Mouse (Mus musculus) MEL (cell line): ENCODE measurements around the gene D16Ertd472e. TPM values are rescaled to one million over a fixed set of nuclear protein-coding genes. Genes with fewer than 3 reads are reported as not detected.

Source experiments
- DNase-seq: peaks from one replicate; pipeline ENCODE4 v3.0.0; 2011; ENCODE audit warnings: low read depth, low spot score
- H3K27ac ChIP-seq: 2 replicates; pipeline ENCODE4 v1.5.1; 2012; ENCODE audit warnings: low read depth, mild to moderate bottlenecking, control low read depth, low read length, moderate library complexity; ENCODE audit not compliant: control insufficient read depth
- H3K27me3 ChIP-seq, 2 experiments: fragments of 150-350 bp in 1 of 2; sonication (generic) in 1 of 2; 2 replicates each; pipeline ENCODE4 v1.6.1; 2012; ENCODE audit warnings: low read length in 2 of 2, mild to moderate bottlenecking in 2 of 2, improper control_type of control experiment in 1 of 2, moderate library complexity in 1 of 2; ENCODE audit not compliant: insufficient read depth in 2 of 2, control insufficient read depth in 1 of 2
- H3K36me3 ChIP-seq, 2 experiments: 2 replicates each; pipeline ENCODE4 v1.6.1; 2012 to 2014; ENCODE audit warnings: low read length in 2 of 2, improper control_type of control experiment in 1 of 2, inconsistent platforms in 1 of 2, mild to moderate bottlenecking in 1 of 2; ENCODE audit not compliant: insufficient read depth in 2 of 2, control insufficient read depth in 1 of 2
- H3K4me1 ChIP-seq, 2 experiments: fragments of 150-350 bp in 1 of 2; sonication (generic) in 1 of 2; 2 replicates each; pipeline ENCODE4 v1.6.1; 2012; ENCODE audit warnings: low read length in 2 of 2, improper control_type of control experiment in 1 of 2, mild to moderate bottlenecking in 1 of 2; ENCODE audit not compliant: insufficient read depth in 2 of 2, control insufficient read depth in 1 of 2
- H3K4me3 ChIP-seq, 2 experiments: fragments of 150-350 bp in 1 of 2; sonication (generic) in 1 of 2; 2 replicates each; pipeline ENCODE4 v1.5.1; 2012; ENCODE audit warnings: low read depth in 2 of 2, low read length in 2 of 2, mild to moderate bottlenecking in 2 of 2, moderate library complexity in 2 of 2, control low read depth in 1 of 2, improper control_type of control experiment in 1 of 2; ENCODE audit not compliant: control insufficient read depth in 1 of 2, insufficient read depth in 1 of 2
- H3K79me2 ChIP-seq: 2 replicates; pipeline ENCODE4 v1.6.1; 2012; ENCODE audit warnings: mild to moderate bottlenecking, low read length, moderate library complexity; ENCODE audit not compliant: control insufficient read depth, poor library complexity, insufficient read depth
- H3K9ac ChIP-seq: 2 replicates; pipeline ENCODE4 v1.6.1; 2012; ENCODE audit warnings: low read depth, mild to moderate bottlenecking, control low read depth, low read length, moderate library complexity; ENCODE audit not compliant: control insufficient read depth, poor library complexity, severe bottlenecking
- H3K9me3 ChIP-seq: fragments of 150-350 bp; sonication (generic); replicated peaks from 2 replicates; pipeline ENCODE4 v1.6.1; 2012; ENCODE audit warnings: mild to moderate bottlenecking, low read length, improper control_type of control experiment, moderate library complexity; ENCODE audit not compliant: insufficient read depth
- BHLHE40 ChIP-seq: IDR thresholded peaks from 2 replicates; pipeline ENCODE4 v1.6.1; 2012; ENCODE audit warnings: low read depth, mild to moderate bottlenecking, inconsistent platforms, low read length, improper control_type of control experiment, borderline replicate concordance
- CHD2 ChIP-seq: IDR thresholded peaks from 2 replicates; pipeline ENCODE4 v1.6.1; 2011; ENCODE audit warnings: low read length, improper control_type of control experiment
- CTCF ChIP-seq, 3 experiments: IDR thresholded peaks in 2 of 3; conservative IDR thresholded peaks in 1 of 3; 2 replicates each; pipeline ENCODE4 v1.5.1; 2011 to 2012; ENCODE audit warnings: low read length in 3 of 3, low read depth in 2 of 3, mild to moderate bottlenecking in 2 of 3, improper control_type of control experiment in 1 of 3, inconsistent platforms in 1 of 3, mixed read lengths in 1 of 3, moderate library complexity in 1 of 3; ENCODE audit not compliant: control insufficient read depth in 1 of 3, insufficient read depth in 1 of 3, poor library complexity in 1 of 3, severe bottlenecking in 1 of 3
- EP300 ChIP-seq, 2 experiments: IDR thresholded peaks; 2 replicates each; pipeline ENCODE4 v1.6.1; 2011; ENCODE audit warnings: improper control_type of control experiment in 2 of 2, low read length in 2 of 2, low read depth in 1 of 2, mild to moderate bottlenecking in 1 of 2
- ETS1 ChIP-seq: IDR thresholded peaks from 2 replicates; pipeline ENCODE4 v1.6.1; 2012; ENCODE audit warnings: low read depth, mild to moderate bottlenecking, inconsistent platforms, low read length, improper control_type of control experiment, moderate library complexity
- GABPA ChIP-seq: IDR thresholded peaks from 2 replicates; pipeline ENCODE4 v1.6.1; 2012; ENCODE audit warnings: low read depth, mild to moderate bottlenecking, inconsistent platforms, low read length, improper control_type of control experiment, moderate library complexity
- GATA1 ChIP-seq: IDR thresholded peaks from 2 replicates; pipeline ENCODE4 v1.6.1; 2011; ENCODE audit warnings: low read depth, low read length, improper control_type of control experiment
- HCFC1 ChIP-seq: IDR thresholded peaks from 2 replicates; pipeline ENCODE4 v1.6.1; 2012; ENCODE audit warnings: low read depth, mild to moderate bottlenecking, inconsistent platforms, low read length, improper control_type of control experiment, moderate library complexity
- JUND ChIP-seq: IDR thresholded peaks from 2 replicates; pipeline ENCODE4 v1.6.1; 2011; ENCODE audit warnings: low read depth, mild to moderate bottlenecking, improper control_type of control experiment, low read length
- MAFK ChIP-seq: IDR thresholded peaks from 2 replicates; pipeline ENCODE4 v1.6.1; 2011; ENCODE audit warnings: low read depth, mild to moderate bottlenecking, low read length, improper control_type of control experiment, borderline replicate concordance
- MAX ChIP-seq: IDR thresholded peaks from 2 replicates; pipeline ENCODE4 v1.6.1; 2011; ENCODE audit warnings: low read length, improper control_type of control experiment
- MXI1 ChIP-seq: IDR thresholded peaks from 2 replicates; pipeline ENCODE4 v1.6.1; 2011; ENCODE audit warnings: mild to moderate bottlenecking, low read depth, low read length, improper control_type of control experiment
- NELFE ChIP-seq: IDR thresholded peaks from 2 replicates; pipeline ENCODE4 v1.6.1; 2011; ENCODE audit warnings: low read depth, low read length, improper control_type of control experiment
- POLR2AphosphoS2 ChIP-seq: IDR thresholded peaks from 2 replicates; pipeline ENCODE4 v1.6.1; 2011; ENCODE audit warnings: low read length, improper control_type of control experiment
- POLR2AphosphoS5 ChIP-seq: IDR thresholded peaks from 2 replicates; pipeline ENCODE4 v1.6.1; 2012; ENCODE audit warnings: low read depth, borderline replicate concordance, mild to moderate bottlenecking, inconsistent platforms, low read length, moderate library complexity, mixed read lengths
- RCOR1 ChIP-seq: IDR thresholded peaks from 2 replicates; pipeline ENCODE4 v1.6.1; 2012; ENCODE audit warnings: low read depth, mild to moderate bottlenecking, inconsistent platforms, low read length, improper control_type of control experiment
- SIN3A ChIP-seq: IDR thresholded peaks from 2 replicates; pipeline ENCODE4 v1.6.1; 2012; ENCODE audit warnings: low read length, improper control_type of control experiment, inconsistent platforms
- TAL1 ChIP-seq: IDR thresholded peaks from 2 replicates; pipeline ENCODE4 v1.6.1; 2012; ENCODE audit warnings: mild to moderate bottlenecking, inconsistent platforms, low read length, moderate library complexity, mixed read lengths
- UBTF ChIP-seq: IDR thresholded peaks from 2 replicates; pipeline ENCODE4 v1.6.1; 2012; ENCODE audit warnings: low read depth, mild to moderate bottlenecking, inconsistent platforms, low read length, improper control_type of control experiment, moderate library complexity, borderline replicate concordance; ENCODE audit not compliant: insufficient read depth
- USF2 ChIP-seq, 2 experiments: IDR thresholded peaks; 2 replicates each; pipeline ENCODE4 v1.6.1; 2011 to 2012; ENCODE audit warnings: improper control_type of control experiment in 2 of 2, low read length in 2 of 2, borderline replicate concordance in 1 of 2, inconsistent platforms in 1 of 2, low read depth in 1 of 2, mild to moderate bottlenecking in 1 of 2; ENCODE audit not compliant: insufficient read depth in 1 of 2
- ZKSCAN1 ChIP-seq: IDR thresholded peaks from 2 replicates; pipeline ENCODE4 v1.6.1; 2012; ENCODE audit warnings: low read depth, mild to moderate bottlenecking, inconsistent platforms, low read length, improper control_type of control experiment, moderate library complexity
- polyA plus RNA-seq, 2 experiments: library from polyadenylated mRNA; stranded (reverse) in 1 of 2; unstranded in 1 of 2; fragments of >175 nt in 1 of 2; fragments of >200 nt in 1 of 2; gene quantifications; 2 replicates each; pipeline versions ENCODE4 v1.2.1 to v1.2.4; 2012; ENCODE audit warnings: low replicate concordance in 2 of 2, low read depth in 1 of 2; ENCODE audit not compliant: insufficient read length in 2 of 2, insufficient read depth in 1 of 2, missing spikeins in 1 of 2
- total RNA-seq: library from RNA; depleted of rRNA; stranded (reverse); fragments of 300-350 nt; gene quantifications from 2 replicates; pipeline ENCODE4 v1.2.3, GENCODE M21; 2012

D16Ertd472e gene
- total and polyA plus RNA-seq, 3 experiments = 23.0 to 30.4 (median 23.6) TPM

GRCm38 (mm10) chr16:78563093-78563971 lies 13.2 kb downstream of the D16Ertd472e start (continued):
- TF ChIP-seq MAFK (no peak), POLR2AphosphoS2 (no peak)
- TF ChIP-seq, all 39 proteins: peak for 9

- H3K4me3 ChIP-seq = no peak overlapping the region
- H3K27me3 ChIP-seq = no peaks in the 10 kb centered on the region
- H3K79me2 ChIP-seq = peaks cover 16% of the 10 kb centered on the region
- DNase-seq = no peak
- H3K36me3 ChIP-seq = peaks cover 9 to 28% of the 10 kb centered on the region in 2 experiments
- no peaks in the 10 kb centered on the region for H3K9me3 ChIP-seq
- peaks cover 0 to 23% of the 10 kb centered on the region in 2 experiments for H3K4me1 ChIP-seq
- no peak overlapping the region for H3K27ac ChIP-seq
- H3K9ac ChIP-seq = no peak overlapping the region
- TF ChIP-seq GABPA (no peak), GATA1 (no peak), MAX (no peak), CHD2 (no peak), HCFC1 (no peak), MXI1 (no peak), NELFE (no peak), ZKSCAN1 (no peak), RCOR1 (no peak), SIN3A (no peak), EP300 (IDR thresholded peaks at IDR 0.05; ENCODE audit: low read depth in 1 of 2, low read length in 2 of 2) (no peak), CTCF (IDR thresholded peaks at IDR 0.05 in 2 of 3, conservative IDR thresholded peaks at IDR 0.05 in 1 of 3; ENCODE audit: control insufficient read depth in 1 of 3, insufficient read depth in 1 of 3, low read depth in 2 of 3, low read length in 3 of 3, poor library complexity in 1 of 3, severe bottlenecking in 1 of 3) (no peak), POLR2AphosphoS5 (no peak), TAL1 (no peak), USF2 (IDR thresholded peaks at IDR 0.05; ENCODE audit: borderline replicate concordance in 1 of 2, insufficient read depth in 1 of 2, low read depth in 1 of 2, low read length in 2 of 2) (no peak)
These were observed 15.9 kb downstream of the D16Ertd472e start for GRCm38 (mm10) chr16:78560627-78561026.

DNA sequence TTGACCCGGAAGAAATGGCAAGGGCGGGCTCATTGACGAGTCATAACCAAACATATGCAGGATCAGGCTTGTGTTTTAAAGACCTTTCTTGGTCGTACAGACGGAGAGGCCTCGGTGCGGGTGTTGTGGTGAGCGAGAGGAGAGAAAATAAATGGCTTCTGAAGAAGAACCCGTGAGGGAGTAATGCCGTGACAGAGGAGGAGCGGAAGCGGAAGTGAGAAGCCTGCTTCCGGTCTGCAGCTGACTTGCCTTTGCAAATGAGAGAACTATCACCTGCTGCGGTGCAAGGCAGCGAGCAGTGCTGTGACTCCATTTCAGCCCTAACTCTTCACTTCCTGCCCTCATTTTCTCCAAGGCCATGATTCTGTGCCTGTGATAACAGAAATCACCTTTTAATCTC lies 16.4 kb downstream of the D16Ertd472e start:
- DNase-seq = no peak
- Histone ChIP-seq H3K27ac (no peak overlapping the region), H3K4me1 (peaks cover 0 to 23% of the 10 kb centered on the region in 2 experiments), H3K27me3 (no peaks in the 10 kb centered on the region), H3K9me3 (no peaks in the 10 kb centered on the region), H3K9ac (no peak overlapping the region), H3K4me3 (no peak overlapping the region), H3K36me3 (peaks cover 9 to 26% of the 10 kb centered on the region in 2 experiments), H3K79me2 (peaks cover 15% of the 10 kb centered on the region)
- TF ChIP-seq POLR2AphosphoS2 (no peak), BHLHE40 (no peak), CTCF (IDR thresholded peaks at IDR 0.05 in 2 of 3, conservative IDR thresholded peaks at IDR 0.05 in 1 of 3; ENCODE audit: control insufficient read depth in 1 of 3, insufficient read depth in 1 of 3, low read depth in 2 of 3, low read length in 3 of 3, poor library complexity in 1 of 3, severe bottlenecking in 1 of 3) (no peak), MAFK (no peak), TAL1 (no peak), ETS1 (no peak), UBTF (no peak), JUND (no peak)
